Mouse (Mus musculus): ENCODE data around the gene Elane. TPM values are rescaled to one million over a fixed set of nuclear protein-coding genes. Genes with fewer than 3 reads are reported as not detected.

The Elane gene
- polyA plus RNA-seq, 1 experiment from 2014 or later = not detected

GRCm38 (mm10) chr10:79925785-79926490 lies 39.9 kb downstream of the Elane start:
- Histone ChIP-seq H3K4me3 (replicated peaks) (peak overlapping the region; percentile 97), H3K27ac (peak overlapping the region; percentile 97; the same call in 1 of the 2 replicates), H3K4me2 (peak overlapping the region; percentile 87), H3K36me3 (peaks cover 7% of the 10 kb centered on the region), H3K27me3 (peaks cover 34% of the 10 kb centered on the region), H3K9ac (replicated peaks) (peak overlapping the region; percentile 90), H3K4me1 (replicated peaks) (peaks cover 48% of the 10 kb centered on the region), H3K9me3 (no peaks in the 10 kb centered on the region; the same call in 1 of the 2 replicates)
- 8% methylated on average over 15 of the region's 15 CpGs for WGBS
- ATAC-seq (ENCODE audit: insufficient number of reproducible peaks, insufficient read depth, low FRiP score, low TSS enrichment, low read depth) = no peak

- peaks cover 26% of the 10 kb centered on the region for H3K27me3 ChIP-seq
- H3K4me2 ChIP-seq = peak within 1 kb of the TSS; percentile 87
- H3K9ac ChIP-seq (replicated peaks) = peak within 1 kb of the TSS; percentile 90
- peak within 1 kb of the TSS; percentile 97 for H3K27ac ChIP-seq
- peak; percentile 45 for ATAC-seq (ENCODE audit: insufficient number of reproducible peaks, insufficient read depth, low FRiP score, low TSS enrichment, low read depth)
- H3K36me3 ChIP-seq = peaks cover 15% of the 10 kb centered on the region
- peaks cover 46% of the 10 kb centered on the region for H3K4me1 ChIP-seq (replicated peaks)
- H3K9me3 ChIP-seq = no peaks in the 10 kb centered on the region; the same call in 1 of the 2 replicates
- under 1% methylated on average over 62 of the region's 63 CpGs for WGBS
- peak within 1 kb of the TSS; percentile 97 for H3K4me3 ChIP-seq (replicated peaks)
These were observed 40.7 kb downstream of the Elane start, which contains the start of gene Arid3a for GRCm38 (mm10) chr10:79926491-79927323. Gene Arid3a, plus strand, starts transcription at chr10:79927043.

- Histone ChIP-seq H3K9me3 (no peaks in the 10 kb centered on the region; the same call in 1 of the 2 replicates), H3K27me3 (peaks cover 19% of the 10 kb centered on the region), H3K9ac (replicated peaks) (peak overlapping the region; percentile 90), H3K4me1 (replicated peaks) (peaks cover 52% of the 10 kb centered on the region), H3K4me3 (replicated peaks) (peak overlapping the region; percentile 97), H3K27ac (peak overlapping the region; percentile 97), H3K4me2 (peak overlapping the region; percentile 87), H3K36me3 (peaks cover 23% of the 10 kb centered on the region)
- no peak; the same call in 1 of the 2 replicates for ATAC-seq (ENCODE audit: insufficient number of reproducible peaks, insufficient read depth, low FRiP score, low TSS enrichment, low read depth)
- WGBS = under 1% methylated on average over 54 of the region's 54 CpGs
These were observed 41.4 kb downstream of the Elane start for GRCm38 (mm10) chr10:79927324-79928029.

- under 1% methylated on average over 27 of the region's 29 CpGs for WGBS
- peak overlapping the region; percentile 87 for H3K4me2 ChIP-seq
- peaks cover 29% of the 10 kb centered on the region for H3K36me3 ChIP-seq
- H3K9ac ChIP-seq (replicated peaks) = peak overlapping the region; percentile 90
- peak overlapping the region; percentile 97 for H3K4me3 ChIP-seq (replicated peaks)
- peaks cover 12% of the 10 kb centered on the region for H3K27me3 ChIP-seq
- peaks cover 59% of the 10 kb centered on the region for H3K4me1 ChIP-seq (replicated peaks)
- peak overlapping the region; percentile 97 for H3K27ac ChIP-seq
- no peaks in the 10 kb centered on the region for H3K9me3 ChIP-seq
- no peak for ATAC-seq (ENCODE audit: insufficient number of reproducible peaks, insufficient read depth, low FRiP score, low TSS enrichment, low read depth)
These were observed 42.1 kb downstream of the Elane start for GRCm38 (mm10) chr10:79928030-79928694.

GRCm38 (mm10) chr10:79928907-79929701 lies 43.1 kb downstream of the Elane start:
- peaks cover 39% of the 10 kb centered on the region for H3K36me3 ChIP-seq
- H3K9me3 ChIP-seq = no peaks in the 10 kb centered on the region
- H3K4me2 ChIP-seq = peak overlapping the region; percentile 87
- peaks cover 2% of the 10 kb centered on the region for H3K27me3 ChIP-seq
- H3K4me3 ChIP-seq (replicated peaks) = peak overlapping the region; percentile 97
- ATAC-seq (ENCODE audit: insufficient number of reproducible peaks, insufficient read depth, low FRiP score, low TSS enrichment, low read depth) = no peak
- peak overlapping the region; percentile 90 for H3K9ac ChIP-seq (replicated peaks)
- H3K4me1 ChIP-seq (replicated peaks) = peaks cover 69% of the 10 kb centered on the region
- WGBS = 9% methylated on average over 9 of the region's 9 CpGs
- H3K27ac ChIP-seq = peak overlapping the region; percentile 97

GRCm38 (mm10) chr10:79929967-79930825 lies 44.1 kb downstream of the Elane start:
- WGBS = 85% methylated on average over 18 of the region's 18 CpGs
- Histone ChIP-seq H3K9ac (replicated peaks) (no peak overlapping the region; the same call in 1 of the 2 replicates), H3K36me3 (peaks cover 50% of the 10 kb centered on the region), H3K4me2 (peak overlapping the region; percentile 87), H3K4me3 (replicated peaks) (0 out of 2 replicates have a peak overlapping the region, but pooled peaks have one; percentile 97), H3K27me3 (no peaks in the 10 kb centered on the region), H3K27ac (peak overlapping the region; percentile 97; the same call in 1 of the 2 replicates), H3K4me1 (replicated peaks) (peaks cover 79% of the 10 kb centered on the region), H3K9me3 (no peaks in the 10 kb centered on the region)
- no peak for ATAC-seq (ENCODE audit: insufficient number of reproducible peaks, insufficient read depth, low FRiP score, low TSS enrichment, low read depth)

GRCm38 (mm10) chr10:79930826-79931186 lies 44.8 kb downstream of the Elane start:
- WGBS = 87% methylated on average over 16 of the region's 16 CpGs
- 0 out of 2 replicates have a peak overlapping the region, but pooled peaks have one; percentile 2 for H3K4me3 ChIP-seq (replicated peaks)
- H3K27ac ChIP-seq = no peak overlapping the region

GRCm38 (mm10) chr10:79931797-79932196 lies 45.8 kb downstream of the Elane start:
- H3K4me1 ChIP-seq (replicated peaks) = peaks cover 83% of the 10 kb centered on the region
- H3K9ac ChIP-seq (replicated peaks) = peak overlapping the region; percentile 8; the same call in 1 of the 2 replicates
- no peak overlapping the region for H3K4me3 ChIP-seq (replicated peaks)
- H3K9me3 ChIP-seq = no peaks in the 10 kb centered on the region
- peak overlapping the region; percentile 82 for H3K27ac ChIP-seq
- no peak overlapping the region for H3K4me2 ChIP-seq
- no peak for ATAC-seq (ENCODE audit: insufficient number of reproducible peaks, insufficient read depth, low FRiP score, low TSS enrichment, low read depth)
- peaks cover 64% of the 10 kb centered on the region for H3K36me3 ChIP-seq
- 76% methylated on average over 9 of the region's 9 CpGs for WGBS
- no peaks in the 10 kb centered on the region for H3K27me3 ChIP-seq

More at GRCm38 (mm10) chr10:79930826-79931186, 44.8 kb downstream of the Elane start:
- no peaks in the 10 kb centered on the region for H3K27me3 ChIP-seq
- H3K4me1 ChIP-seq (replicated peaks) = peaks cover 80% of the 10 kb centered on the region
- H3K9me3 ChIP-seq = no peaks in the 10 kb centered on the region
- H3K36me3 ChIP-seq = peaks cover 55% of the 10 kb centered on the region
- no peak overlapping the region for H3K9ac ChIP-seq (replicated peaks)
- 0 out of 2 replicates have a peak overlapping the region, but pooled peaks have one; percentile 17 for H3K4me2 ChIP-seq
- no peak for ATAC-seq (ENCODE audit: insufficient number of reproducible peaks, insufficient read depth, low FRiP score, low TSS enrichment, low read depth)

- peak overlapping the region; percentile 35; the same call in 1 of the 2 replicates for H3K9ac ChIP-seq (replicated peaks)
- H3K36me3 ChIP-seq = peaks cover 73% of the 10 kb centered on the region
- peak overlapping the region; percentile 19; the same call in 1 of the 2 replicates for H3K4me3 ChIP-seq (replicated peaks)
- no peak for ATAC-seq (ENCODE audit: insufficient number of reproducible peaks, insufficient read depth, low FRiP score, low TSS enrichment, low read depth)
- peaks cover 89% of the 10 kb centered on the region for H3K4me1 ChIP-seq (replicated peaks)
- H3K4me2 ChIP-seq = peak overlapping the region; percentile 30
- 3% methylated on average over 8 of the region's 8 CpGs for WGBS
- H3K9me3 ChIP-seq = no peaks in the 10 kb centered on the region
- H3K27ac ChIP-seq = peak overlapping the region; percentile 82
- no peaks in the 10 kb centered on the region for H3K27me3 ChIP-seq
These were observed 46.7 kb downstream of the Elane start for GRCm38 (mm10) chr10:79932736-79933135.
